Mouse (Mus musculus) heart, adult 18-20 months (tissue): ENCODE results near the gene Sbk3. TPM values are rescaled to one million over a fixed set of nuclear protein-coding genes. Genes with fewer than 3 reads are reported as not detected.
A peak's percentile ranks its signal among the peaks of the same experiment; 100 is the strongest.
"Not testable (repeated sequence)": the region's sequence is repeated elsewhere in the genome, so short reads cannot be mapped to it uniquely, and the experiment has no call there.

Experiments used
- DNase-seq, 2 experiments: peaks; one replicate each; pipeline ENCODE4 v3.0.0; 2021 to 2022; ENCODE audit warnings: mixed read lengths in 1 of 2
- long read RNA-seq, 2 experiments: library from polyadenylated mRNA; stranded (forward); transcript quantifications; one replicate each; pipeline ENCODE4 v2.0.0; 2021
- total RNA-seq, 2 experiments: library from RNA; stranded (reverse); gene quantifications; 2 replicates each; pipeline ENCODE4 v1.2.3; 2021

Sbk3 gene
- 10 to 100 TPM; 37.3 to 39.0 TPM for total RNA-seq
- long read RNA-seq, experiment 1, partial matches to known transcripts: 1 of 4 reads
- long read RNA-seq, experiment 1, other reads (novel, unspliced or antisense): 3 of 4 reads
- long read RNA-seq, experiment 2, partial matches to known transcripts: 5 of 5 reads
- long read RNA-seq, experiment 2, other reads (novel, unspliced or antisense): 0 of 5 reads

DNA sequence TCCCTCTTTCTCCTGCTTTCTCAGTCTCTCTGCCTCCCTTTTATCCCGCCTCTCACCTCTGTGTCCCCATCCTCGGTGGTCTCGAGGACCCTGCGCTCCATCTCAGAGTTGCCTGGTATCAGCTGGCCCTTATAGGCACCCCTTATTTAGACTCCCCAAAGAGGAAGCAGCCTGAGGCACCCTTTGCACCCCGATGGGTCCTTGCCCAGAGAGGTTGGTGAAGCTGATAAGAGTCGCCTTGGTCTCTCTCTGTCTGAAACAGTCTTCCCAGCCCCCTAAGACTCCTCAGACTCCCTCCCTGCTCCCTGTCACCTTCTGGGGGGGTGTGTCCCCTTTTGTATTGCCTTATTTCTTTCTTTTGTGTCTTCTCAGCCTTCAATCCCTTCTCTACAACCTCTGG is at the start of gene Sbk3:
TSS of gene Sbk3 (minus strand) at position 101 of the 400 bp plus-strand sequence.
- no peak for DNase-seq

DNA sequence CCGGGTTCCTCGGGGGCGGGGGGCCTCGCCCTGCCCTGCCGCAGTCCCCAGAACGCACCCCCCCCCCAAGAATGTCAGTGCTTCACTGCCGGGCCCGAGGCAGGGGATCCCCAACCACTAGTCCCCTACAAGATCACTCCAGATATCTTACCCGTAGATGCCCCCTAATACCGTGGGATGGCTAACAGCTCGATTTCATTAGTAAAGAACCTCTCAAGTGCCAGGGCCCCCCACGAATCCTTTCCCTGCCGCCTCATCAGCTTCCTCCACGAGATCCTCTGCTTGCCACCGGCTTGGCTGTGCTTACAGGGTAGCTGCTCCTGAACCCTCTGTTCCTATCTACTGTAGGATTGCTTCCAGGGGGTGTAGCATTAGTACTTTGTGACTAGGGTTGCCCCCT is 49.7 kb upstream of the Sbk3 start:
- no peak for DNase-seq

DNA sequence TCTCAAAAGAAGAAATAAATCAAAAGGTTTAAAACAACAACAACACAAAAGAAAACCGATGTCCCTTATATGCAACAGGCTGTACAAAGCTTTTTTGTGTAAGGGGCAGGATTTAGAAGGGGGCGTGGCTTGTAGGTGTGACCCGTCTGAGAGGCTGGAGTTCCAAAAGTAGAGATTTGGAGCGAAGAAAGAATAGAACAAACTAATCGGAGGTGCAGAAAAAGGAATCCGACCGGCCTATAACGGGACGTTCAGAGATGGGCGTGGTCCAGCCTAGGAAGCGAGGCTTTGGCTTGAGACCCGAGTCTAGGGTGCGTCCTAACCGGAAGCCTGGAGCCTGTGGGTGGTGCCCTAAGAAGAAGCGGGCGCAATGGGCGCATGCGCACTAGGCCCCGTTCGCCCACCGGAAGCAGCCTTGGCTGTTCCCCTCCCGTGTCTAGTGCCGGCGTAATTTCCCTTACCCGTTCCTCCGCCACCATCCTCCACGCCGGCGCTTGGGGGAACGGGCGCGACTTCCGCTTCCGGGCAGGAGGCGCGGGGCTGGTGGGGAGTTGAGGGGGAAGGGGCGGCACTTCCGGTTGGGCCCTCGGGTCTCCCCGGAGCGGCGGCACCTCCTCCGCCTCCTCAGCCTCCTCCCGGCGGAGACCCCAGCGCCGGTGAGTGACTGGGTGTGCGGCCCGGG is 49.2 kb upstream of the Sbk3 start, which contains the start of the genes Zfp865 and Ccdc106:
TSS of gene Zfp865 (plus strand) at position 377 of the 682 bp plus-strand sequence.
TSS of gene Ccdc106 (plus strand) at position 554 of the 682 bp plus-strand sequence.
- peak; percentile 98 to 100 for DNase-seq

DNA sequence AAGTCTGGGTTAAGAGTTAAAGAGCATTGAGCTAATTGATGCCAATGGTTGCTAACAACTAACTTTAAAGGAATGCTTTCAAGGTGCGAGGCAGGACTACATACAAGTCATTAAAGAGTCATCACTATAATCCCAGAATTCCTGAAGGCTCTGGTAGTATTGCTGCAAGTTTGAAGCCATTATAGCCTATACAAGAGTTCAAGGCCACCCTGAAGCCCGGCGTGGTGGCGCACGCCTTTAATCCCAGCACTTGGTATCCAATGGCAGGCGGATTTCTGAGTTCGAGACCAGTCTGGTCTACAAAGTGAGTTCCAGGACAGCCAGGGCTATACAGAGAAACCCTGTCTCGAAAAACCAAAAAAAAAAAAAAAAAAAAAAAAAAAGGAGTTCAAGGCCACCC is 48.6 kb upstream of the Sbk3 start:
- not testable (repeated sequence) for DNase-seq

DNA sequence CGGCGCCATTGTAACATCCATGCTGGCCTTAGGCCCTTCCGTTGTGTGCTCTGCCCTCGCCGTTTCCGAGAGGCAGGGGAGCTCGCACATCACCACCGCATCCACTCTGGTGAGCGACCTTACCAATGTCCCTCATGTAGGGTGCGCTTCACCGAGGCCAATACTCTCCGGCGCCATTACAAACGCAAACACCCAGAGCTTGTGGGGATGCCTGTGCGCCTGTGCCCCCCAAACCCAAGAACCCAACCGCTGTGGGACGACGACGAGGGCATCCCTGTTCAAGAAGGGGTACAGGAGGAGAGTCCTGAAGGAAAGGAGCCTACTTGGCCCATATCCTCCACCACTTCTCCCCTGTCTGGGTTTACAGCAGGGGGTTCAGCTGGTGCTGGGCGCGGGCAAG is 47.0 kb upstream of the Sbk3 start:
- DNase-seq: no peak

DNA sequence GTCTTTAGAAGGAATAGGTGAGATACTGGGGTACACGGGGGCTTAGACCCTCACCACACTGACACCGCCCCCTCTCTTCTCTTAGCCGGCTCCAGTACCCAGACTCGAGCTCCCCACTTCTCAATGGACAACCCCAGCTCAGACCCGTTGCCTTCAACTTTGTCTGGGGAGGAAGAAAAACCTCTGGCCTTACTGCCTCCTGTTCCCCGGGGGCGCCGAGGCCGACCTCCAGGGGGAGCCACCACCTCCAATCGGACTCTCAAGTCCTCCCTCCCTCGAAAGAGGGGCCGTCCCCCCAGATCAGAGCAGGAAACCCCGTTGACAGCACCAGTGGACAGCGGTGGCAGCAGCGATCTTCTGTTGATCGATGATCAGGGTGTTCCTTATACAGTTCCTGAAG is 46.4 kb upstream of the Sbk3 start:
- no peak for DNase-seq

DNA sequence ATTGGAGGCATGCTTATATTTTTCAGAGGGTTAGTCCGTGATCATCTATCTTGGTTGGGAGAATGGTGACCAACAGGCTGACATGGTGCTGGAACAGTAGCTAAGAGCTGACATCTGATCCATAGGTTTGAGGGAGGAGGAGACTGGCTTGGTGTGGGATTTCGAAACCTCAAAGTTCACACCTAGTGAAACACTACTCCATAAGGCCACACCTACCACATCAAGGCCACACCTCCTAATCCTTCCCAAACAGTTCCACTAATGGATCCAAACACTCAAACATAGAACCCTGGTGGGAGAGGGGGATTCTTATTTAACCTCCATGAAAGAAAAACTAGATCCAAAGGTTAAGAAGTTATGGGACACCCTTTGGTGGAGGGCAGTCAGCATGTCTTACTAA is 46.0 kb upstream of the Sbk3 start:
- no peak for DNase-seq

DNA sequence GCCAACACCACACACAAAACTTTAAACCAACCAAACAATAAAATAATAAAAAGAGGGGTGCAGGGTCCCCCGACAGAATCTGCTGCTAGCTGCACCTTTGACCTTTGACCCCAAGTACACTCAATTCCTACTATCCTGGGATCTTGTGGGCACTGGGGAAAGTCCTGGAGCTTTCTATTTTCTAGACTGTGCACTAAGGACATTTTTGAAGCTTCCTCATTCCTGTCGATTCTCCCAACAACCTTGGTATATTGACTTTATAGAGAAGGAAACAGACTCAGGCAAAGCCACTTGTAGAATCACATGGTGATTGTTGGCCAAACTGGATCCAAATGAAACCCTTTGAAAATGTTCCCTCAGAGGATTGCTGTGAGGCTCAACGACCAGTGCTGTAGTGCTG is 45.1 kb upstream of the Sbk3 start:
- no peak for DNase-seq

DNA sequence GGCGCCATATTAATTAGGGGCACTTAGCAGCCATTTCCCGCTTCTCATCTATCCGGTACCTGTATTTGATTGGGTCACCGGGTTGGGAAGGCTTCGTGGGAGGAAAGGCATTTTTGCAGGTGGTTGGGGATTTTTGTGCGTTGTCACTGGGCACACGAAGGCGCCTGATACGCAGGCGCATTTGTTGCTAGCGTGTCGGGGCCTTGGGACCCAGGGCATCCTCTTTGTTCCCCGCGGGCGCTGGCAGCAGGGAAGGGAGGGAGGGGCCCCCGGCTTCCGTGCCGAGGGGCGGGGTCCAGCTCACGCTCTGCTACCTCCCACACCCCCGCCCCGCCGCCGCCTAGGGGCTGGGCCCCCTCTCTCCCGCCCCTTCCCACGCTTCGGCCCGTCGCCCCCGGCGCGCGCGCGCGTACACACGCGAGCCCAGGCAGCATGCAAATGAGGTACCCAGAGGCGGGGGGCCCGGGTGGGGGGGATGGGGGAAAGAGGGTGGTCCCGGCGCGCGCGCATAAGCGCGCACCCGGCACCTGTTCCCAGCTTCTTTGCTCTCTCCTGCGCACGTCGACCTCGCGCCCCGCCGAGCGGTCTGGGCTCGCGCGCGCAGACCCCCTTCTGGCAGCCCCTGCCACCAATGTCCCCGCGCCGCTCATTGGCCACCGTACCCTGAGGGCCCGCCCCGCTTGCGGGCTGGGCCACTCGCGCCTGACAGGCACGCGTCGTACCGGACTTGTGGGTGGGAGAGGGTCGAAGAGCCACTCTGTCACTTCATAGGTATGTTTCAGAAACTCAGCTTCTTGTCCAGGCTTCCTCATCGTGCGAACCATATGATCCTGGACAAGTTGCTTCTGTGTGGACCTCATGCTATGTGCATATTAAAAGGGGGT is 44.4 kb upstream of the Sbk3 start, which contains the start of gene Gm44973:
TSS of gene Gm44973 (plus strand) at position 379 of the 884 bp plus-strand sequence.
- DNase-seq: peak; percentile 94 to 95

DNA sequence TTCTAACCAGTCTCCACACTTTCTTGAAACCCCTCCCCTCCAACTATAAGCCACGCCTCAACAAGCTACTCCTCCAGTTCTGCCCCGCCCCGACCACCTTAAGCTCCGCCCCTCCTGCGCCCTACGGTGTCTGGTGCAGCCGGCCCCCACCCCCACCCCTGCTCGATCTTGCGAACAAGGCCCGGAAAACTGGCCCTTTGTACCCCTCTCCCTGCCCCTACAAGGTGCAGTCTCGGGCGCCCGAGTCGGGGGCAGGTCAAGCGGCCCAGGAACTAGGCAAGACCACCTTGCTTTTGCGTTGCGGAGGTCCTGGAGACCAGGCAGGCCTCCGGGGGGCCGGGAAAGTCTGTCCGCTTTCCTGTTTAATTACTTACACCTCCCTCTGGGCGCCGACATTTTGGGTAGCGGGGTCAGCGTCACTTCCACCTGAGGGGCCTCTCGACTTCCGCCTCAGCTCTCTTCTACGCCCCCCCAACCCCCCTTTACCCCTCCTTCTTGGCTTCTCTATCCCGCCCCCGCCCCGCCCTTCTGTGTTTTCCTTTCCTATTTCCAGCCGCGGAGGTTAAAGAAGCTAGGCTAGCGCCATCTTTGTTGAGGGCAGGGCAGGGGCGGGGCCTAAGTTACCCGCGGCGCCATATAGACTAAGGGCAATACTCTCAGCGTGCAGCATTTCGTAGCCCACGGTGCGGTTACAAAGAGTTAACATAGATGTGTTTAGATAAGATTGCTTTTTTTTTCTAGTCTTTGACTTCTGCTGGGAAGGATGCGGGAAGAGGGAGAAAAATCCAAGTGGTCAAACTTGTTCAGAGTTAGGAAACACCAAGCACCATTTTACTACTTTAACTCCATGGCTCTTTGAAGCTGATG is 43.5 kb upstream of the Sbk3 start, which contains the start of the genes Zfp524 and Fiz1:
TSS of gene Zfp524 (plus strand) at position 165 of the 867 bp plus-strand sequence.
TSS of gene Fiz1 (minus strand) at position 447 of the 867 bp plus-strand sequence.
- peak; percentile 96 to 100 for DNase-seq

DNA sequence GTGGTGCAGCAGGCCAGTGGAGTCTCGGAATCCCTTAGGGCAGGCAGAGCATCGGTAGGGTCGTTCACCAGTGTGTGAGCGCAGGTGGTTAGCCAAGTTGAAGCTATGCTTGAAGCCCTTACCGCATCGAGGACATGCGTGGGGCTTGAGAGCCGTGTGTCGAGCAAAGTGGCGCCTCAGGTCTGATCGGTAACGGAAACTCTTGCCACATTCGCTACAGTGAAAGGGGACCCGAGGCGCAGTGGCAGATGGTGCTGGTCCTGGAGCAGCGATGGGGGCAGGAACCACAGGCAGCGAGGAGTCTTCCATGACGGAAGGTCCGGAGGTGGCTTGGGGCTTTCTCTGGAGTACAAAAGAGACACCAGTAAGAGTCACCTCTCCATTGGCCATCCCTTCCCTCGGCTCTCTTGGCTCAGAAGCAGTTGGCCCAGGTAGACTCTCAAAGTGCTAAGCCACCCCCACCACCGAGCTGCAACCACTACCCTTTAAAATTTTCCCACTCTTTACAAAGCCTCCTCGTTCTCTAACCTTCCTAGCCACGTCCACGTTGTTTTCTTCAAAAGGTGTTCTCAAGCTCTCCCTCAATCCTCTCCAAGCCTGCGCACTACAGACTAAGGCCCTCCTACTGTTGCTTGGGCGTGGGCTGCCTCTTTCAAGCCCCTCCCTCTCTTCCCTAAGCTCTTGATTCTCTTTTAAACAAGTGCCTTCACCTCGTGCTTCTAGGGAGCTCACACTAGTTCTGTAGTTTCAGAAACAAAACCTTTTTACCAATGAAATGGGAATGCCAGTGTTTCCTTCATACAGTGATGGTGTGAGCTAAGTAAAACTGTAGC is 41.9 kb upstream of the Sbk3 start:
- DNase-seq: no peak

DNA sequence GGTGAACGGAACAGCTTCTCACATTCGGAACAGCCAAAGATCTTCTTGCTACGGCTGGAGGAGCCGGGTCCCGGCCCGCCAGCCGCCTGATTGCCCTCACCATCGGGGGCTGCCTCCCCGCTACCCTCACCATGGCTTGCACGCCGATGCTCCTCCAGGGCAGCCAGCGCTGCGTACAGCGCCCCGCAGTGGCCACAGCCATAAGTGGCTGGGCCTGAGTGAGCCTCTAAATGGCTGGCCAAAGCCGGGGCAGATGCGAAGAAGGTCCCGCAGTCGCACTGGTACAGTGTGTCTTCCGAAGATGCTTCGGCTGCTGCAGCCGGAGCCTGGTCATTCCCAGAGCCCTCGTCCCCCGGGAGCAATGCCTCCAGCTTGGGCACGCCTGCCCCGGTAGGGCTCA is 37.3 kb upstream of the Sbk3 start:
- DNase-seq: no peak

DNA sequence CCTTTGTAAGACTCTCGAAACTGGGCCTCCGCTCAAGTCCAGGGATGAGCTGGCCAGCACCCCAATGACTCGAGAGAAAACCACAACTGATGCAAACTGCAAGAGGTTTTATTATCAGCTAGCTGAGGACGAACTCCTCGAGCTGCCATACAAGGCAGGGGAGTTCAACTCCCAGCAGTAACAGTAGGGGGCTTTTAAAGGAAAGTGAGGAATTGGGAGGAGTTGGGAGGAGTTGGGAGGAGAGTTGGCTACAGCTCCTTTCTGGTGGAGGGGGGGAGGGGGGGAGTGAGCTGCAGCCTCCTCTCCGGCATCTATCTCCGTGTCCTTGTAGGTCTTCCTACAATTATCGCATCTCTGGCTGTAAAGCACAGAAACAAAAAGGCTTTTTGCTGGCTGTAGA is 31.9 kb upstream of the Sbk3 start:
- DNase-seq: not testable (repeated sequence)

DNA sequence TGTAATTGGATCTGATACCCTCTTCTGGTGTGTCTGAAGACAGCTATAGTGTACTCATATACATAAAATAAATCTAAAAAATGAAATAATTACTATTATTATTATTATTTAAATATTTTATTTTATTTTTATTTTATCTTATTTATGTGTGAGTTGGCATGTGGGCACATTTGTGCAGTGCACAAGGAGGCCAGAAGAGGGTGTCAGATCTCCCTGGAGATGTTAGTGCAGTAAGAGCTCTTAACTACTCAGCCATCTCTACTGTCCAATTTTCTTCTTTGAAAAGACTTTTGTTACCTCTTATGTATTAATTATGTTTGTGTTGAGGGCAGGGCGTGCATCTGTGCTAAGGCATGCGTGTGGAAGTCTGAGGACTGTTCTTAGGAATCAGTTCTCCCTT is 28.9 kb upstream of the Sbk3 start:
- no peak for DNase-seq

DNA sequence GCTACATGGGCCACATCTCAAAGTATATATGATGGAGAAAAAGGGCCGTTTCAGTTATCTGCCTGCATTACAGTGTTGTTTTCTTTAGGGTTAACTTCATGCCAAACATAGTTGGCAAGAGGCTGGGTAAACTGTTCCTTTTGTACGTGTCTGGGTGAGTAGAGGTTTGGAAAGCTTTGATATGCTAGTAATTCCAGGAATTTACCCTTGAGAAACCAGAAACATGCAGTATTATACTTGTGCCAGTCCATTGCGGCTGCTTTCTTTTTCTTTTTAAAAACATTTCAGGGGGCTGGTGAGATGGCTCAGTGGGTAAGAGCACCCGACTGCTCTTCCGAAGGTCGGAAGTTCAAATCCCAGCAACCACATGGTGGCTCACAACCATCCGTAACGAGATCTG is 26.0 kb upstream of the Sbk3 start:
- no peak for DNase-seq

DNA sequence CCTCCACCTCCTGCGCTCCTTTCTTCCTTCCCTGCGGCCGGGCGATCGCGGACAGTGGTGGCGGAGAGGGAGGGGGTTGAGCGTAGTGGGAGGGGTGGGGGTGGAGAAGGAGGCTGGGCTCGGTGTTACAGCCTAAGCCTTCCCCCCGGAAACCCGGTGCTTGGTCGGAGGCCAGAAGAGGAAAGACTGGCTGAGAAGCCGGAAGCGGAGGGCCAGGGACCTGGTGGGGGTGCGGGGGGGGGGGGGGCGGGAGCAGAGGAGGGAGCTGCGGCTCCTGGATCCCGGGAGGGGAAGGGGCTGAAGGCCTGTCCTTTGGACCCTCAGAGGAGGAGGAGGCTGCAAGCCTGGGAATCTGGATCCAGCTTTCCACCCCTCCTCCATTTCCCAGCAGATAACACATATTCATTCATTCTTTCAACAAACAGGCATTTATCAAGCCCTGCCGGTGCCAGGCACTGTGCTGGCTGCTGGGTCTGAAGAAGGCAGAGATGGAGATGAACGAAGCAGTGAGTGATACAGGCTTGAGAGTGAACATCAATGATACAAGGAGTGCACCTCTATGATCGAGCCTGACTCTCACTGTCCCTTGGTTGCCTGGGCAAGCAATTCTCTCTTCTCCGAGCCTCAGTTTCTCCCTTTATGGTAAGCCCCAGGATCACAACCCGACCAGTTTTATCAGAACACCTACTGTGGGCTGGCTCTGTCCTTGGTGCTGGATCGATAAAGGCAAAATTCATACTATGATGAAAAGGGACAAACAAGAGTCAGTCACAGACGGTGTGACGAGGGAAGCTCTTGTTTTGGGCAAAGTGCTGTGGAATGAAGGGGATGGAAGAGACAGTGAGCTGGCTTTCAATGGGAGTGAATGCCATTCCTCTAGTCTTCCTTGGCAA is 25.3 kb upstream of the Sbk3 start, which contains the start of gene Zfp579:
TSS of gene Zfp579 (minus strand) at position 156 of the 893 bp plus-strand sequence.
- peak; percentile 92 to 93 for DNase-seq

DNA sequence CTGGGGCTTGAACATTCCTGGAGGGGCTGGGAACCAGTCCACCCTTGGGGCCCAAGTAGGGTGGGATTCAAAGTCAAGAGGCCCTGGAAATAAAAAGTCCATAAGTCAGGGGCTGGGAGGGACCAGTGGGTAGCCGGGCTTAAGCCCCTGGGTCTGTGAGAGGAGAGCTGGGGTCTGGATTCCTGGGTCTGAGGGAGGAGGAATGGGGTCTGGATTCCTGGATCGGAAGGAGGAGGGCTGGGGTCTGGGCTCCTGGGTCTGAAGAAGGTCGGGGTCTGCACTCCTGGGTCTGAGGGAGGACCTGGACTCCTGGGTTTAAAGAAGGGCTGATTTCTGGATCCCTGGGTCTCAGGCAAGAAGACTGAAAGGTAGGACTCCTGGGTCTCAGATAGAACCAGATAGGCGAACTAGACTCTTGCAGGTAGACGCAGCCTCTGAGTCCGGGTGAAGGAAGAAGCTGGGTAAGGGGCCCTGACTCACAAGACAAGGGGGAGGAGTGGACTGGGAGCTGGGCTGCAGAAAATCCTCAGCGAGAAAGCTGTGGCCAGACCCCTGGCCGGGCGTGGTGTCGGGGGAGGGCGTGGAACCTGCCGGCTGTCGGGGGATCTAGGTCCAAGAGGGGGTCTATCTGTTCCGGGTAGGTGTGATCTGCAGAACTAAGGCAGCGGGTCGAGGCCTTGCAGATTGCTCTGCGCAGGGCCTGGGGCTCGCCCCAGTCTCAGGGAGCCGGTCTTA is 24.5 kb upstream of the Sbk3 start:
- no peak for DNase-seq

DNA sequence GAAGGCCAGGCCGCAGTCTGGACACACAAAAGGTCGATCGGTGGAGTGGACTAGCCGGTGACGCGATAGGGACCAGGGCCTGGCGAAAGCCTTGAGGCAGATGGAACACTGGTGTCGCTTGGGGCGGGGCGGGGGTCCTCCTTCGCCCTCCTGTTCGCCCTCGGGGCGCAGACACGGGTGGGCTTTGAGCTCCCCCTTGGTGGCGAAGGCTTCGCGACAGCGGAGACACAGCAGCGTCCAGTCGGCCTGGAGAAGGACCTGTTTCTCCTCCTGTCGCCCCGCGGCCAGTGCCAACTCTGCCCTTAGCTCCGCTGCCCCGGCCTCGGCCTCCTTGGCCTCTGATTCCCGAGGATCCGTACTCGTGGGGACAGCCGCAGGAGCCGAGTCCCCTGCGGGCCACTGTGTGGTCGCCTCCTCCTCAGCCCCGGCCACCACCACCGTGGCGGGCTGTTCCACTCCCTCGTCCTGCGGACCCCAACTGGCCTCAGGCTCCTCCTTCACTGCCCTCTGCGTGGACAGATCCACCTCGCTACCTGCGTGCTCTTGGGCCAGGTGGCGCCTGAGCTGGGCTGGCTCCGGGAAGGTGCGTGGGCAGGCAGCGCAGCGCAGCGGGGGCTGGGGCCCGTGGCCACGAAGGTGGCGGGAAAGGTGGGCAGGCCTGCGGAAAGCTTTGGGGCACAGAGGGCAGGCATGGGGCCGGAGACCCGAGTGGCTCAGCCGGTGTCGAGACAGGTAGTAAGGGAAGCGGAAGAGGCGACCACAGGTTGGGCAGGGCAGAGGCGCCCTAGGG is 23.2 kb upstream of the Sbk3 start:
- DNase-seq: no peak
